Mouse (Mus musculus): ENCODE results near the gene Myrfl. TPM values are rescaled to one million over a fixed set of nuclear protein-coding genes. Genes with fewer than 3 reads are reported as not detected.

Myrfl gene
- polyA plus RNA-seq, 1 experiment from 2014 or later = 7.9 TPM

GRCm38 (mm10) chr10:116740073-116740472 is 156.6 kb downstream of the Myrfl start:
- H3K9me3 ChIP-seq = no peaks in the 10 kb centered on the region
- H3K27me3 ChIP-seq (replicated peaks) = no peaks in the 10 kb centered on the region
- H3K36me3 ChIP-seq = no peaks in the 10 kb centered on the region
- WGBS = 71% methylated on average over 7 of the region's 7 CpGs
- ATAC-seq = no peak
- H3K4me1 ChIP-seq (replicated peaks) = no peaks in the 10 kb centered on the region
- H3K4me2 ChIP-seq (replicated peaks) = no peak overlapping the region
- no peak overlapping the region for H3K4me3 ChIP-seq (replicated peaks)
- no peak overlapping the region for H3K9ac ChIP-seq
- H3K27ac ChIP-seq = no peak overlapping the region; the same call in 1 of the 2 replicates

DNA sequence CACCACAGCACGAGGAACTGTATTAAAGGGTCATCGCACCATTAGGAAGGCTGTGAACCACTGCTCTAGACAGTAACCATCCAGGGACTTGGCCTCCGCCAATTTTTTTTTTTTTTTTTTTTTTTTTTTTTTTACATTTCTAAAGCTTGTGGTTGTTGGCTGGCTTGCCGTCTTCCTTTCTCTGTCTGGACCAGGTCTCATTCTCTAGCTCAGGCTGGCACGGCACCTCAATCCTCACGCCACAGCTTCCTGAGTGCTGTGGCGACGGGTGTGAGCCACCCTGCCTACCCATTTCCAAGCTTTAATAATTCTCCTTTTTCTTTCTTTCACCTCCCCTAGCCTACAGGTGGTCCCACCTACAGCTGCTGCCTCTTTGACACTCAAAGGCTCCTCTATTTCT is 158.2 kb downstream of the Myrfl start:
- no peak overlapping the region for H3K27ac ChIP-seq
- no peak overlapping the region for H3K4me3 ChIP-seq (replicated peaks)
- ATAC-seq = no peak
- H3K9ac ChIP-seq = no peak overlapping the region
- H3K27me3 ChIP-seq (replicated peaks) = no peaks in the 10 kb centered on the region
- H3K4me2 ChIP-seq (replicated peaks) = no peak overlapping the region
- H3K4me1 ChIP-seq (replicated peaks) = no peaks in the 10 kb centered on the region
- WGBS = 88% methylated on average over 8 of the region's 8 CpGs
- no peaks in the 10 kb centered on the region for H3K36me3 ChIP-seq
- no peaks in the 10 kb centered on the region for H3K9me3 ChIP-seq

GRCm38 (mm10) chr10:116735607-116736006 is 161.1 kb downstream of the Myrfl start:
- H3K27ac ChIP-seq = no peak overlapping the region
- WGBS = 83% methylated on average over 8 of the region's 8 CpGs
- no peaks in the 10 kb centered on the region for H3K4me1 ChIP-seq (replicated peaks)
- no peak overlapping the region for H3K4me3 ChIP-seq (replicated peaks)
- no peak for ATAC-seq
- no peak overlapping the region for H3K4me2 ChIP-seq (replicated peaks)
- no peaks in the 10 kb centered on the region for H3K36me3 ChIP-seq
- no peaks in the 10 kb centered on the region for H3K27me3 ChIP-seq (replicated peaks)
- no peaks in the 10 kb centered on the region for H3K9me3 ChIP-seq
- no peak overlapping the region for H3K9ac ChIP-seq

DNA sequence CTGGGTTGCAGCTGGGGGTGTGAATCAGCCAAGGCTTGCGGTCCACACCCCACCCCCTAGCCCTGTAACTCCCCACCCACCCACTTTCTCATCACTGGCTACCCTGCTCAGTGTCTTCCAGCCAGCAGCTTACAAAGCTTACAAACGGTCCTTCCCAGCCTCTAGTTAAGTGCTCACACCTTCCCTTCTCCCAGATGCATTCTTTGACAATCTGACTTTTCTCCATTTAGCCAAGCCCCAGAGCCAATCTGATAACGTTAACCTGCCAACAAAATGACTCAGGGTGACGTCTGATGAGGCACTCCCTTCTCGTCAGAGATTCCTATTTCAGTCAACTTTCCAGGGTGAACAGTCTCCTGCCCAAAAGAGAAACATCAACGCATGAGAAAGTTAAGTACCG is 163.1 kb downstream of the Myrfl start:
- no peaks in the 10 kb centered on the region for H3K27me3 ChIP-seq (replicated peaks)
- H3K4me2 ChIP-seq (replicated peaks) = no peak overlapping the region
- ATAC-seq = no peak
- no peak overlapping the region for H3K27ac ChIP-seq
- no peaks in the 10 kb centered on the region for H3K36me3 ChIP-seq
- no peaks in the 10 kb centered on the region for H3K9me3 ChIP-seq
- no peak overlapping the region for H3K4me3 ChIP-seq (replicated peaks)
- H3K9ac ChIP-seq = no peak overlapping the region
- no peaks in the 10 kb centered on the region for H3K4me1 ChIP-seq (replicated peaks)
- WGBS = 67% methylated on average over 7 of the region's 7 CpGs

DNA sequence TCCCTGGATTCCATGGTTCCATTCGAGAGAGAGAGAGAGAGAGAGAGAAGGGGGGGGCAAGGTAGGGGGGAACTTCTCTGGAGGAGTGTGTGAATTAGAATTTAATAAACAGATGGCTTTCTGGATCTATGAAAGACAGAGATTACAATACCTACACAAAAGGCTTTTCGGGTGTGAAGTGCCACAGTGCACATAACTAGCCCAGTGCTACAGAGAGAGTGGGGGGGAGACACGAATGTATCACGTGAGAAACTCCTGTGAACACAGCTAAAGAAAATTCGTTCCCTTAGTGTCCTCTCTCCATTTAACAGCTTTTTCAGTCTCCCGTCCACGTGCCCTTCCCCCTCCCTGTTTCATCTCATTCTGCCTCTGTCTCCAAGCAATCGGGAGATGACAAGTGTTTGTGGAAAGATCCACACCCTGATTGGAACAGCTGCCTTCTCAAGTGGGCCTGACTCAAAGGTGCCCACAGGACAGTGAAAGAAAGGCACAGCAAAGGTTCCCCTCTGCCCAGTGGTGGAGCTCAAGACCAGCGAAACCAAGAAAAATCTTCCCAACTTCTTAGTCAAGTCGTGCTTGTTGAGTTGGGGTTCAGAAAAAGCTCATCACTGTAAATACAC is 166.6 kb downstream of the Myrfl start:
- no peak for ATAC-seq
- 66% methylated on average over 10 of the region's 10 CpGs for WGBS
- no peaks in the 10 kb centered on the region for H3K36me3 ChIP-seq

GRCm38 (mm10) chr10:116728860-116729259 is 167.9 kb downstream of the Myrfl start:
- Histone ChIP-seq H3K27ac (no peak overlapping the region), H3K4me2 (replicated peaks) (no peak overlapping the region), H3K27me3 (replicated peaks) (no peaks in the 10 kb centered on the region), H3K9ac (no peak overlapping the region), H3K4me3 (replicated peaks) (no peak overlapping the region), H3K4me1 (replicated peaks) (no peaks in the 10 kb centered on the region), H3K9me3 (no peaks in the 10 kb centered on the region), H3K36me3 (no peaks in the 10 kb centered on the region)
- no peak for ATAC-seq
- WGBS = 70% methylated on average over 9 of the region's 10 CpGs

More for the DNA sequence above, 166.6 kb downstream of the Myrfl start:
- Histone ChIP-seq H3K9ac (no peak overlapping the region), H3K4me3 (replicated peaks) (no peak overlapping the region), H3K4me1 (replicated peaks) (no peaks in the 10 kb centered on the region), H3K27ac (no peak overlapping the region), H3K9me3 (no peaks in the 10 kb centered on the region), H3K4me2 (replicated peaks) (no peak overlapping the region), H3K27me3 (replicated peaks) (no peaks in the 10 kb centered on the region)

DNA sequence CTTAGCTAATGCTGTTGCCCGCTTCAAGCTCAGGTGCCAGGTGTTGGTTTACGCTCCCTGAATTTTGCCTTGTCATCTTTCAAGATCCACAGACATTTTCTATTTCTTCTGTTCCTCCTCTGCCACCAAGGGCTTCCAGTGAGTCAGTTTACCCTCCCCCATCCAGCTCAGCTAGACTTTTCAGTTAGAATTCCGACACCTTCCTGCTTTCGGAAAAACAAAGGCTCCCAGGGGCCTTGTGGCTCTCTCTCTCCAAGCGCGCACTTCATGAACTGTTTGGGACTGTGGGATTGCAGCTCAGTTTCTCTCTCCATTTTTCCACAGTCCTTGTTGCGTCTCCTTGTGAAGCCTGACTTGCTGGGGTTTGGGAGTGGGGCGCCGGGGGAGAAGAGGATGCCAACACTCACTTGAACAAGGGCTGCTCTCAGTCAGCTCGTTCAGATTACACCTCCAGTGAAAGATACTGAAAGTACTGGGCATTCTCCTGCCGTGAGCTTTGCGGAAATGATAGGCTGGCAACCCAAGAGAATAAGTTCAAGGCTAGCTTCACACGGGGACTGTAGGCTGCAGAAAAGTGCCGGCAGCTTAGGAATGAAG is 168.9 kb downstream of the Myrfl start:
- H3K27me3 ChIP-seq (replicated peaks) = no peaks in the 10 kb centered on the region
- no peaks in the 10 kb centered on the region for H3K9me3 ChIP-seq
- no peak overlapping the region for H3K4me3 ChIP-seq (replicated peaks)
- 0 out of 2 replicates have a peak overlapping the region, but pooled peaks have one; percentile 8 for H3K9ac ChIP-seq
- peak overlapping the region; percentile 30 for H3K4me2 ChIP-seq (replicated peaks)
- 34% methylated on average over 14 of the region's 14 CpGs for WGBS
- H3K36me3 ChIP-seq = no peaks in the 10 kb centered on the region
- H3K27ac ChIP-seq = 0 out of 2 replicates have a peak overlapping the region, but pooled peaks have one; percentile 2
- no peak for ATAC-seq
- no peaks in the 10 kb centered on the region for H3K4me1 ChIP-seq (replicated peaks)

Other genes starting within 250 kb of the Myrfl start
- gene Rab3ip, start 53.9 kb upstream of the Myrfl start, polyA plus RNA-seq (2015; fragmentation: Nextera tagmentation; extraction: Ambion mirVana) = 33.1 and 34.3 TPM in 2 replicates
- gene Gm10271, start 75.7 kb upstream of the Myrfl start, polyA plus RNA-seq (2015; fragmentation: Nextera tagmentation; extraction: Ambion mirVana) = not detected in 2 replicates
- gene Best3, start 89.4 kb upstream of the Myrfl start, polyA plus RNA-seq (2015; fragmentation: Nextera tagmentation; extraction: Ambion mirVana) = not detected in 2 replicates
- not detected in 2 replicates for gene Lrrc10, start 148.4 kb upstream of the Myrfl start, polyA plus RNA-seq (2015; fragmentation: Nextera tagmentation; extraction: Ambion mirVana)
- 238 and 258 TPM in 2 replicates for gene Cct2, start 166.9 kb upstream of the Myrfl start, polyA plus RNA-seq (2015; fragmentation: Nextera tagmentation; extraction: Ambion mirVana)